Mouse (Mus musculus) cerebellum, postnatal 14 days (tissue): ENCODE data around the gene Gm13697.

ENCODE experiments used
- DNase-seq, 2 experiments: peaks; one replicate each; pipeline ENCODE4 v3.0.0; 2021; ENCODE audit warnings: mixed read lengths in 2 of 2

Gm13697 gene

GRCm38 (mm10) chr2:84035997-84036396 lies 51.5 kb downstream of the Gm13697 start:
- no peak for DNase-seq
